Mouse (Mus musculus) G1E (cell line): ENCODE measurements around the gene Als2.

Experiments used
- CTCF ChIP-seq: IDR thresholded peaks from 2 replicates; pipeline ENCODE4 v1.5.1; 2012; ENCODE audit warnings: low read depth, low read length, inconsistent platforms, mixed read lengths
- TAL1 ChIP-seq: conservative IDR thresholded peaks from 2 replicates; pipeline ENCODE4 v1.6.1; 2012; ENCODE audit warnings: low read depth, low read length, inconsistent platforms, mixed read lengths

- no peak for TF ChIP-seq CTCF
- TF ChIP-seq TAL1, result no peak
Measured at GRCm38 (mm10) chr1:59269951-59270689, 33.1 kb upstream of the Als2 start.
